Mouse (Mus musculus) olfactory bulb, adult 2 months (tissue): Measurements from ENCODE around the gene Nr1i3.

Source experiments
- CTCF ChIP-seq: fragments of 200-500 bp; IDR thresholded peaks from 2 replicates; pipeline ENCODE4 v1.5.1; 2012; ENCODE audit warnings: low read depth, mild to moderate bottlenecking, low read length, moderate library complexity; ENCODE audit not compliant: insufficient read depth
- POLR2A ChIP-seq: fragments of 200-500 bp; IDR thresholded peaks from 2 replicates; pipeline ENCODE4 v1.6.1; 2012; ENCODE audit warnings: mild to moderate bottlenecking, low read depth, low read length, moderate library complexity; ENCODE audit not compliant: insufficient read depth

- TF ChIP-seq CTCF (no peak), POLR2A (no peak)
These were observed 38.0 kb downstream of the Nr1i3 start for GRCm38 (mm10) chr1:171251594-171252324.
